Mouse (Mus musculus) forebrain, embryonic 16.5 days (tissue): ENCODE results near the gene Rbm44. TPM values are rescaled to one million over a fixed set of nuclear protein-coding genes. Genes with fewer than 3 reads are reported as not detected.
A peak's percentile ranks its signal among the peaks of the same experiment; 100 is the strongest.

ENCODE experiments used
- ATAC-seq: fragments of 200-750 bp; cut with Nextera tagmentation; 2 replicates; pipeline ENCODE4 v1.8.0; 2017; ENCODE audit warnings: mild to moderate bottlenecking, moderate library complexity
- H3K27ac ChIP-seq: fragments of 300-500 bp; sonication (generic); 2 replicates; pipeline ENCODE4 v1.5.1; 2014; ENCODE audit warnings: low read length, control low read depth
- H3K27me3 ChIP-seq: fragments of 300-500 bp; sonication (generic); replicated peaks from 2 replicates; pipeline ENCODE4 v1.6.1; 2014; ENCODE audit warnings: low read length; ENCODE audit not compliant: control insufficient read depth, insufficient read depth
- H3K36me3 ChIP-seq: fragments of 300-500 bp; sonication (generic); 2 replicates; pipeline ENCODE4 v1.6.1; 2014; ENCODE audit not compliant: control insufficient read depth, insufficient read depth
- H3K4me1 ChIP-seq: fragments of 300-500 bp; sonication (generic); replicated peaks from 2 replicates; pipeline ENCODE4 v1.6.1; 2014; ENCODE audit warnings: low read length; ENCODE audit not compliant: control insufficient read depth, insufficient read depth
- H3K4me2 ChIP-seq: fragments of 300-500 bp; sonication (generic); 2 replicates; pipeline ENCODE4 v1.6.1; 2014; ENCODE audit warnings: mild to moderate bottlenecking, low read length, control low read depth
- H3K4me3 ChIP-seq: fragments of 300-500 bp; sonication (generic); replicated peaks from 2 replicates; pipeline ENCODE4 v1.5.1; 2014; ENCODE audit warnings: mild to moderate bottlenecking, low read length, control low read depth
- H3K9ac ChIP-seq: fragments of 300-500 bp; sonication (generic); replicated peaks from 2 replicates; pipeline ENCODE4 v1.6.1; 2014; ENCODE audit warnings: low read depth, low read length, control low read depth
- H3K9me3 ChIP-seq: fragments of 300-500 bp; sonication (generic); 2 replicates; pipeline ENCODE4 v1.6.1; 2016; ENCODE audit warnings: low read length; ENCODE audit not compliant: control insufficient read depth
- WGBS: fragments of 180-500 bp; shearing (Covaris S2); extraction: QIAGEN DNeasy Blood & Tissue Kit; methylation state at CpG from one replicate; pipeline ENCODE4 v1.1.7; 2014; 5-methylcytosine and 5-hydroxymethylcytosine counted together
- polyA plus RNA-seq: library from polyadenylated mRNA; unstranded; fragments of >200 nt; fragmentation: Nextera tagmentation; extraction: Ambion mirVana; gene quantifications from 2 replicates; pipeline ENCODE4 v1.2.1, GENCODE M21; 2015

Rbm44 gene
- polyA plus RNA-seq, 1 experiment from 2014 or later, result 0.11 TPM

DNA sequence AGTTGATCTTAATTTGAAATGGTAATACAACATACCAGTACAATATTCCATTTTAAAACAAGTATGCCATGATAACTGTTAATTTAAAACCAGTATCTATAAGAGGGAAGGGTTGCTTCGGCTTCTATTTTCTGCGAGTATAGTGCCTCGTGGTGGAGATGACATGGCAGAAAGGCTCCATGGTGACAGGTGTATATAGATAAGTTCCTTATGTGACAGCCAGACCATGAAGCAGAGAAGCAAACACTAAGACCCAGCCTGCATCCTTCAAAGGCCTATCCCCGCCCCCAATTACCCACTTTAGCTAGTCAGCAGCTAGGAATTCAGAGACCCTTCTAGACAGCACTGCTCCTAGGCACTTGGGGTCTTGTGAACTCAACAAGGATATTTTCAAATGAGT is 24.3 kb downstream of the Rbm44 start:
- no peaks in the 10 kb centered on the region for H3K9me3 ChIP-seq
- no peak for ATAC-seq
- no peak overlapping the region for H3K9ac ChIP-seq
- H3K36me3 ChIP-seq, result no peaks in the 10 kb centered on the region
- H3K4me2 ChIP-seq, result no peak overlapping the region
- H3K4me1 ChIP-seq, result no peaks in the 10 kb centered on the region
- no peak overlapping the region for H3K4me3 ChIP-seq
- H3K27ac ChIP-seq, result no peak overlapping the region
- 81% methylated on average over 4 of the region's 4 CpGs for WGBS
- no peaks in the 10 kb centered on the region for H3K27me3 ChIP-seq

DNA sequence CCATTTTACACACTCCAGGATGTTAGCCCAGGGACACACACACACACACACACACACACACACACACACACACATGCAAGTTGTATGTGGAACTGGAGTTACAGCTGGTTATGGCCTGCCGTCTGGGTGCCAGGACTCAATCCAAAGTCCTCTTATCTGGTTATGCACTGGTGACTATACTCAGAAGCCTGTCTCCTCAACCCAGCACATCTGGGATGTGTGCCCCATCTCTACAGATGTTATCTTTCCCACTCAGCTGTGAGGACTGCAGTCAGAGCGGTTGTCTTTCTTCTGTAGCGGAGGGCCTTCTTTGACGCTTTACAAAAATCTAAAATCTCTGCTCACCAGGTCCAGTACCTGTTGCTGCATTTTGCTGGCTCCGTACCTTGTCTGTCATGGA is 29.9 kb downstream of the Rbm44 start:
- no peaks in the 10 kb centered on the region for H3K36me3 ChIP-seq
- H3K4me1 ChIP-seq, result peaks cover 2% of the 10 kb centered on the region
- no peak overlapping the region for H3K4me2 ChIP-seq
- H3K9ac ChIP-seq, result no peak overlapping the region
- WGBS, result 93% methylated on average over 5 of the region's 5 CpGs
- peaks cover 2% of the 10 kb centered on the region; the same call in 1 of the 2 replicates for H3K27me3 ChIP-seq
- ATAC-seq, result no peak
- H3K9me3 ChIP-seq, result no peaks in the 10 kb centered on the region
- no peak overlapping the region for H3K4me3 ChIP-seq
- no peak overlapping the region for H3K27ac ChIP-seq

DNA sequence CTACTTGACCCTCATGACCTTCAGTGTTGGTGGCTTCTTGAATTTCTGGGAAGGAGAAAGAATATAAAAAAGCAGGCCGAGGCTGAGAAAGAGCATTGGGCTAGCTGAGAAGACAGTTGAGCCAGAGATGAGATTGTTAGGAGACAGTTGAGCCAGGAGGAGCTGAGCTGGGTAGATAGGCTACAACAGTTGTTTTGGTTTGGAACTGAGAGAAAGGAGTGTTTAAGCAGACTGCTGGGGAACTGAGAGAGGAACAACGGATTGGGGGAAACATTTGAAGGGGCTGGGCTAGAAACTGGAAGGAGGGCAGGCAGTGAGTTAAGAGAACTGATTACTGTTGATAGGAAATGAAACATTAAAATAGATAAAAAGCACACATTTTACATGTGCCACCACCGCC is 31.1 kb downstream of the Rbm44 start:
- ATAC-seq, result no peak
- Histone ChIP-seq H3K9ac (no peak overlapping the region), H3K27ac (no peak overlapping the region), H3K27me3 (peaks cover 11% of the 10 kb centered on the region; the same call in 1 of the 2 replicates), H3K4me2 (no peak overlapping the region), H3K4me1 (peaks cover 8% of the 10 kb centered on the region), H3K4me3 (no peak overlapping the region), H3K9me3 (no peaks in the 10 kb centered on the region), H3K36me3 (no peaks in the 10 kb centered on the region)
- 70% methylated on average over 3 of the region's 3 CpGs for WGBS

DNA sequence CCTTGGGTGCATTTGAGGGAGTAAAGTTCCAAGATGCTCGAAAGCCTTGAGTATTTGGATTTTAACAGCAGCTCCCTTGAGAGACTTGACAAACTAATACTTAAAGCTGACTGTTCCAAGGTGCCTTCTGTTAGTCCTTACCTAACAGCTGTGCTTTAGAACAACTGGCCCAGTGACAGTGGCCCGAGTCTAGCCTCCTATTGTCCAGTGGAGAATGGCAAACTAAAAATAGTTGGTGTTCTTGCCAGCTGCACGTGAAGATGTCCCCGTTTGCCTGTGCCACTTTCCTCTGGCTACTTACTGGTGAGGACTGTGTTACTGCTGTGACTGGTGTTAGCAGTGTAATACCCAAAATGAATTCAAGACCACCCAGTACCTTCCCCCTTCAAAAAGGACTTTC is 32.0 kb downstream of the Rbm44 start:
- Histone ChIP-seq H3K27ac (no peak overlapping the region), H3K9me3 (no peaks in the 10 kb centered on the region), H3K4me3 (no peak overlapping the region), H3K4me2 (no peak overlapping the region), H3K9ac (no peak overlapping the region), H3K27me3 (peaks cover 11% of the 10 kb centered on the region; the same call in 1 of the 2 replicates), H3K4me1 (peaks cover 10% of the 10 kb centered on the region), H3K36me3 (no peaks in the 10 kb centered on the region)
- no peak for ATAC-seq
- 76% methylated on average over 4 of the region's 4 CpGs for WGBS

DNA sequence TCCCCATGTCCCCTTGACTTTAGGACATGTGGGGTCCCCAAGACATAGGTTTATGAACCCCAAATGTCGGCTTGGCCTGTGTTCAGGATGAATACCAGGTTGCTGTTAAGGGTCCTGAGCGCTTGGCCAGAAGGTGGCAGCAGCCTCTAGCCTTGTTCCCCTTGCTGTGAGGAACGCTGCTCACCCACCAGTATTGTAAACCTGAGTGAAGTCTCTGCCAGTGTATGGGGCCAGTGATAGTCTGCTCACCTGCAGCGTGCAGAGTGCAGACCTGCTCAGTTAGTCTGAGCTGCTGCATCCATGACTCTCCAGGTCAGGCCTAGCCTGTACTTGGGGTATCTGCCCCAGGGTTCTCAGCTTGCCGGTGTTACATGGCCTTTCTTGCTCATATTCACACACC is 34.2 kb downstream of the Rbm44 start:
- Histone ChIP-seq H3K4me3 (no peak overlapping the region), H3K27me3 (peaks cover 11% of the 10 kb centered on the region; the same call in 1 of the 2 replicates), H3K4me1 (peaks cover 10% of the 10 kb centered on the region), H3K36me3 (no peaks in the 10 kb centered on the region), H3K9me3 (no peaks in the 10 kb centered on the region), H3K4me2 (no peak overlapping the region), H3K27ac (no peak overlapping the region), H3K9ac (no peak overlapping the region)
- WGBS, result 33% methylated on average over 5 of the region's 5 CpGs
- peak; percentile 65 for ATAC-seq

DNA sequence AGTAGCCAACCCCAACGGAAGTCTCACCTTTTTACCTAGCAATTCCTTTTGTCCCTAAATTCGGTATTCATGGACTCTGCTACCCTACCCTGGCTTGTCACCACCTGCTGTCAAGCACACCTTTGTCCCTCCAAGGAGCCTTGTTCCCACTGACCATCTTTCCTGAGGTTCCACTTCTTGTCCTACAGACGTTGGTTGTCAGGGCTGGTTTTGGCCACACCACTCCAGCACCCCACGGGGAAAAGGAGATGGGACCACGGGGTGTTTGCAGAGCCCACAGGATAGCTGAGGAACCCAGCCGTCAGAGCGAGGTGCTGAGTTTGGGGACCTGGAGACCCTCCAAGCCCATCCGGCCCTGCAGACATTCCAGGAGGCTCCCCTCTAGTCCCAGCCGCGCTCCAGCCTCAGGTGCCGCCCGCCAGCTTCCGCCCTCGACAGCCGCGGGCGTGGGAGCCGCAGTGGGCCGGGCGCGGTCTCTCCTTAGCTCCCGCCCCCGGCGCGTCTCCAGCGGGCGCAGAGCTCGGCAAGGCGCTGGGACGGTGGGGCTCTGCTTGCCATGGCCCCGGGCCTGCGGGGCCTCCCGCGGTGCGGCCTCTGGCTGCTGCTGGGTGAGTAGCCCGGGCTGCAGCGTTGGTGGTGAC is 34.8 kb downstream of the Rbm44 start, which contains the start of gene Ramp1:
Gene Ramp1, plus strand, starts transcription at position 290 of the 641 bp plus-strand sequence.
- peaks cover 11% of the 10 kb centered on the region; the same call in 1 of the 2 replicates for H3K27me3 ChIP-seq
- no peaks in the 10 kb centered on the region for H3K9me3 ChIP-seq
- peak within 1 kb of the TSS; percentile 36 for H3K9ac ChIP-seq
- 4% methylated on average over 37 of the region's 37 CpGs for WGBS
- H3K4me3 ChIP-seq, result peak within 1 kb of the TSS; percentile 41
- H3K4me2 ChIP-seq, result peak within 1 kb of the TSS; percentile 67
- no peaks in the 10 kb centered on the region for H3K36me3 ChIP-seq
- no peak within 1 kb of the TSS for H3K27ac ChIP-seq
- peaks cover 10% of the 10 kb centered on the region for H3K4me1 ChIP-seq
- ATAC-seq, result peak; percentile 47

DNA sequence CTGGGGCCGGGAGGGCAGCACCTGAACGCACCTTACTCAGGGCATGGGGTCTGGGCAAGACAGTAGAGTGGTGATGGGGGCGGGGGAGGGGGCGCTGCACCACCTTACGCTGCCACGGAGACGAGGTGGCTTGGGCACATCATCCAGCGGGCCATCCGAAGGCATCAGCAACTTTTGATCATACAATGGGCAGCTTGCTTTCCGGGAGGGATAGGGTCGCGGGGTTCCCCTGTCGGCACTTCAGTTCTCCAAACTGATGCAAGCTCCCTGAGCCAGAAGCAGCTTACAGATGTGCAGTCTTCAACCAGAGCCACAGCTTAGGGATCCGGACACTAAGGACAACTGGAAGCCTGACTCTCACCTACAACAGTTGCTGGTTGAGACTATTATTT is 35.3 kb downstream of the Rbm44 start:
- H3K4me1 ChIP-seq, result peaks cover 10% of the 10 kb centered on the region
- peak; percentile 8; the same call in 1 of the 2 replicates for ATAC-seq
- H3K4me2 ChIP-seq, result peak overlapping the region; percentile 67
- H3K27ac ChIP-seq, result no peak overlapping the region
- WGBS, result 6% methylated on average over 14 of the region's 14 CpGs
- peak overlapping the region; percentile 36 for H3K9ac ChIP-seq
- H3K9me3 ChIP-seq, result no peaks in the 10 kb centered on the region
- peak overlapping the region; percentile 41 for H3K4me3 ChIP-seq
- H3K36me3 ChIP-seq, result no peaks in the 10 kb centered on the region
- H3K27me3 ChIP-seq, result peaks cover 11% of the 10 kb centered on the region; the same call in 1 of the 2 replicates

DNA sequence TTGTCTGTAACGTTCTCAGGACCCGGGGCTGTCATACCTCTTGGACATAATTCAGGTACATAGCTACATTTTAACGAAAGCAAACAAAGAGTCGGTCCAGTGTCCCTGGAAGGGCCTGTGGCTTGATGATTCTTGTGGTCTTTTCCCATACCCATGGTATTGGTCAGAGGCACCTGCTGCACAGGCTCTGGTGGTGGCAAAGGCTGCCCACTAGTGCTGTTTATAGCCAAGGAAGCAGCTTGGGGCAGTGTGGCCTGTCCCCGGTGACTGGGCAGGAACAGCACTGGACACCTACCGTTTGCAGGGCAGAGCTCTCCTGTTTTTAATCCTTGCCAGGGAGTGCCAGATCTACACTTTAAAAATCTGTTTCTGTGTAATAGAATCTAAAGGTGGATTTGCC is 35.8 kb downstream of the Rbm44 start:
- H3K9ac ChIP-seq, result no peak overlapping the region
- WGBS, result 73% methylated on average over 6 of the region's 6 CpGs
- H3K4me2 ChIP-seq, result no peak overlapping the region
- H3K27me3 ChIP-seq, result peaks cover 11% of the 10 kb centered on the region; the same call in 1 of the 2 replicates
- no peaks in the 10 kb centered on the region for H3K9me3 ChIP-seq
- peaks cover 10% of the 10 kb centered on the region for H3K4me1 ChIP-seq
- H3K36me3 ChIP-seq, result no peaks in the 10 kb centered on the region
- no peak overlapping the region for H3K27ac ChIP-seq
- no peak for ATAC-seq
- H3K4me3 ChIP-seq, result no peak overlapping the region

DNA sequence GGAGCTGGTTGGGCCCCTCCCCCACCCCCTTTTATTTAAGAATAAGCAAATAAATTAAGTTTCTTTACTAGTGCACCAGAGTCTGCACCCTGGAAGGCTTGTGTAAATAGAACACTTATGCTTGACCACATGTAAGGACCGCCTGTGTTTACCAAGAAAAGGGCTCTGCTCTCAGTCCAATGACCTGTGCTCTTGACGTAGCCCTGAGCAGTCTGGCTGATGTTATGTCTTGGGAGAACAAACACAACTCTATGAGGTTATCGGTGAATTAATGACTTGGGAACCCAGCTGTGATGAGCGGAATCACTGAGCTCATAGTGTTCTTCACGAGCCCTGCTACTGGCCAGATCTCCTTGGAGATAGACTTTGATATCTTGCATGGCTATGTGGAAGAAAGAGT is 36.4 kb downstream of the Rbm44 start:
- ATAC-seq, result no peak
- H3K9ac ChIP-seq, result no peak overlapping the region
- no peaks in the 10 kb centered on the region for H3K36me3 ChIP-seq
- WGBS, result 59% methylated on average over 5 of the region's 5 CpGs
- no peak overlapping the region for H3K27ac ChIP-seq
- H3K27me3 ChIP-seq, result peaks cover 11% of the 10 kb centered on the region; the same call in 1 of the 2 replicates
- peaks cover 10% of the 10 kb centered on the region for H3K4me1 ChIP-seq
- H3K4me3 ChIP-seq, result no peak overlapping the region
- H3K4me2 ChIP-seq, result no peak overlapping the region
- H3K9me3 ChIP-seq, result no peaks in the 10 kb centered on the region
